Mouse (Mus musculus) urinary bladder, postnatal 4 days (tissue): ENCODE measurements around the gene Orai1.
"Not testable (repeated sequence)": the region's sequence is repeated elsewhere in the genome, so short reads cannot be mapped to it uniquely, and the experiment has no call there.

Experiments
- DNase-seq, 2 experiments: peaks; one replicate each; pipeline ENCODE4 v3.0.0; 2021 to 2022; ENCODE audit warnings: low spot score in 2 of 2

The Orai1 gene

GRCm38 (mm10) chr5:123014753-123015701, at the start of gene Orai1:
Orai1 (plus strand) TSS chr5:123015074.
- peak; percentile 98 for DNase-seq

DNA sequence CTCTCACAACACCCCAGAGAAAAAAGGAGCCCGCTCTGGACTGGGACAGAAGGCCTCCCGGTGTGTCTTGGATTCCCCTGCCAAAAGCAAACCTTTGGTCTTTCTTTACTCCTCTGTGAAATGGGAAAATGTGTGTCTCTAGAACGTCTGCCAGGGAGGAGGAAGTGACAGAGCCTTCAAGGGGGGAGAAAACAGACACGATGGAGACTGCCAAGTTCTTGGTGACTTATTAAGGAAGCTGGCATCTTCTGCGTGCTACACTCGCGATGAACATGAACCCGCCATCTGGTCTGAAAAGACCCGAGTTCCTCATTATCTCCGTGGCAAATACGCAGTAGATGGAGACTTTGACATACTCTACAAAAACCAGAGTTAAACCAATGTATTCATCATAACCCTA, 49.4 kb upstream of the Orai1 start:
- DNase-seq = no peak

DNA sequence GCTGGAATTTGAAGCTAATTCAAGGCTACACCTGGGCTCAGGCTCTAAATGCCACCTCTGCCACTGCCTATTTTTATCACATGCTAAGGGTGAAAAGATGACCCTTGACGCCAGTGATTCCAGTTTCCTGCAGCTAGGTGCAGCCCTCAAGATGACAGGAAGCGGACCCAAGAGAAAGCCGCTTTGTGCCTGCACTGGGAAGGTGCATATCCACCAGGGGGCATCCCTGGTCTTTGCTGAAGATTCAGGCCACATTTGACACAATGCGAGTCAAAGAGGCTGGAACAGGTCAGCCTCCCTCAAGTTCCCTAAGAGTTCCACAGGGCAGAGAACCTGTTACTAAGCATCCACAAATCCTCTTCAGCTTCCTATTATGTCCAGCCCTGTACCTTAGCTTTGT, 46.6 kb upstream of the Orai1 start:
- peak; percentile 57 to 75 for DNase-seq

- no peak for DNase-seq
These were observed 44.8 kb upstream of the Orai1 start for GRCm38 (mm10) chr5:122970056-122970455.

DNA sequence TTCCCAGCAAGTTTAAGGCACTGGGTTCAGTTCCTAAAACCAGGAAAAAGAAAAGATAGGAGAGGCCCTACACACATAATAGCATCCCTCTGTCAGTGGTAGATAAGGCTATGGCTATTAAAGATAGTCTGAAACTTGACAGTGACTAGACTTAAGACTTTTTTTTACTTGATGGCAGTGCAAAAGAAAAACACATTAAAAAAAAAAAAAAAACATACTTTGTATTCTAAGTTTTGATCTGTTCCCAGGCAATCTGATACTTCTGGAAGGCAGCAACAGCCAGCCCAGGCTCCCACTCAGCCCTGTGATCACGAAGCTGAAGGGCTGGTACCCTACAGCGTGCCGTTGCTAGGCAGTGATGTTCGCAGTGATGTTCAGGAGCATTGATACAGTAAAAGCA, 43.4 kb upstream of the Orai1 start:
- no peak for DNase-seq

DNA sequence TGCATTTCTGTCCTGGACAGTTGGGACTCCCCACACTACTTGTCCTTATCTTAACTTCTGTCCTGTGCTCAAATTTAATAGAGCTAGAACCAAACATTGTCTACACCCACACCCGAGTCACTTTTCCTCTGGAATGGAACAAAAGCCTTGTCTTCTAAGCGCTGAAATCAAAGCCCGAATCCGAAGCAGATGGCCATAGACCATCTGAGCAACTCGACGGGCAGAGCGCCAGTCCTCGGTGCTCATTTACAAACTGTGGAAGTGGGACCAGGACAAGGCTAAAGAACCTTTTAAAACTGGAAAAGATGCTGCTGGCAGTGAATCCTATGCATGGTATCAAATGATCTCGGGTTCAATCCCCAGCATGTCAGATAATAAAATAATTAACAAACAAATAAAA, 42.8 kb upstream of the Orai1 start:
- DNase-seq = no peak

DNA sequence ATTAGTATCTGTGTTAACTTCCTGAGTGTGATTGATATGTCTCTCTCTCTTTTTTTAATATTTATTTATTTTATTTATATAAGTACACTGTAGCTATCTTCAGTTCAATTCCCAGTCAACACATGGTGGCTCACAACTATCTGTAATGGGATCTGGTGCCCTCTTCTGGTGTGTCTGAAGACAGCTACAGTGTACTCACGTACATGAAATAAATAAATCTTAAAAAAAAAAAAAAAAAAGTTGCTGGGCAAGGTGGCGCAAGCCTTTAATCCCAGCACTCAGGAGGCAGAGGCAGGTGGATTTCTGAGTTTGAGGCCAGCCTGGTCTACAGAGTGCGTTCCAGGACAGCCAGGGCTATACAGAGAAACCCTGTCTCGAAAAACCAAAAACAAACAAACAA, 40.2 kb upstream of the Orai1 start:
- DNase-seq = not testable (repeated sequence)

DNA sequence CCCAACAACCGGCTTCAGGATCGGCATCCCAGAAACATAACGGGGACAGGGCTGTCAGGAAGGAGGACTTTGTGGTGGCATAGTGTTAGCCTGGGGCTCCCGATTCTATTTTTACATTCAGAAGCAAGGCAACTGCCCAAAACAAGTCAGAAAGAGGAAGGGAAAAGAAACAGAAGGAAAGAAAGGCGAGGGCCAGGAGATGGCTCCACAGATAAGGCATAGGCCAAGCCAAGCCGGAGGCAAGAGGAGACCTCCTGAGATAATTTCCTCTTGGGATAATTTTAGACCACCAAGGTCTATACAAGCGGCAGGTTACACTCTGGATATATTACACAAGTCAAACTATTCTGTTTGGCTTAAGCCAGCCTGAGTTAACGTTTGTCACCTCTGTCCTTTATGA, 35.9 kb upstream of the Orai1 start:
- DNase-seq = no peak

GRCm38 (mm10) chr5:122984483-122984882, 30.4 kb upstream of the Orai1 start:
- DNase-seq = no peak

DNA sequence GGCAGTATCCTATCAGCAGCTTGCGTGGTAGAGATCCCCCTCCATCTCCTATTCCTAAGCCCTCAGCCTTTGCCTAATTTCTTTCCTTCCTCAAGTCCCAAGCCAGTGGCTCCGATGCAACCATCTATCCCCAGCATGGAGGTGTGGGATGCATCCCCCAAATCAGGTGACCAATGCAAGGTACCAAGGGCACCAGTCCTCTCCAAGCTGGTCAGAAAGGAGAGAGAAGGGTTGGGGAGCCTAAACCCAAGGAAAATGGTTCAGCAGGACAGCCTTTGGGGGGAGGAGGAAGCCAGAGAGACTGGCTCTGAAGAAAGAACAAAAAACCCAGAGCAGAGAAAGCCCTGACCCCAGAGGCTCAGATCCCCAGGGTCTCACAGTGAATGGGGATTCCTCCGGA, 29.6 kb upstream of the Orai1 start:
- no peak for DNase-seq

GRCm38 (mm10) chr5:122986091-122986493, 28.8 kb upstream of the Orai1 start:
- DNase-seq = no peak

- DNase-seq = no peak
These were observed 27.5 kb upstream of the Orai1 start for GRCm38 (mm10) chr5:122987211-122988020.

- peak; percentile 26 to 65 for DNase-seq
These were observed 26.7 kb upstream of the Orai1 start for GRCm38 (mm10) chr5:122988021-122988751.

GRCm38 (mm10) chr5:122989001-122989525, 25.8 kb upstream of the Orai1 start:
- peak; percentile 64 to 74 for DNase-seq

GRCm38 (mm10) chr5:122989551-122990330, 25.1 kb upstream of the Orai1 start, which contains the start of gene Kdm2b:
Kdm2b (minus strand) TSS chr5:122989823.
- DNase-seq = no peak

- DNase-seq = no peak
These were observed 24.3 kb upstream of the Orai1 start for GRCm38 (mm10) chr5:122990411-122991160.

- no peak for DNase-seq
These were observed 23.4 kb upstream of the Orai1 start for GRCm38 (mm10) chr5:122991350-122992004.

DNA sequence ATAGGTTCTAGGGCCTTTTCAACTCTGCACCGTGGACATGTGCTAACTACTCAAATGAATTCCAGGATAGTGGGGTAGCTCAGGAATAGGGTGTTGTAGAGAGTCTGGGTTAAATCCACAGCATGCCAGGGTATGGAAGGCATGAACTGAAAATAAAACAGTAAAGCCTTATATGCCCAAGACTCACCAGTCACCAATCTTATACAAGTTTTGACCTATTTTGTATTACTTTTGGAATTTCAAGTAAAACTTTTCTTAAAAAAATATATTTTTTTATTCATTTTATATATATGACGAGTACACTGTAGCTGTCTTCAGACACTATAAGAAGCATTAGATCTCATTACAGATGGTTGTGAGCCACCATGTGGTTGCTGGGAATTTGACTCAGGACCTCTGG, 21.1 kb upstream of the Orai1 start:
- no peak for DNase-seq

GRCm38 (mm10) chr5:122994303-122994846, 20.5 kb upstream of the Orai1 start:
- DNase-seq = peak; percentile 85 to 96
